Mouse (Mus musculus) limb, embryonic 13.5 days (tissue): ENCODE data around the gene Lypd4. TPM values are rescaled to one million over a fixed set of nuclear protein-coding genes. Genes with fewer than 3 reads are reported as not detected.
"Not testable (repeated sequence)": the region's sequence is repeated elsewhere in the genome, so short reads cannot be mapped to it uniquely, and the experiment has no call there.

ENCODE experiments used
- ATAC-seq: fragments of 200-750 bp; cut with Nextera tagmentation; 2 replicates; pipeline ENCODE4 v1.8.0; 2017; ENCODE audit warnings: low read depth, moderate number of reproducible peaks, moderate TSS enrichment; ENCODE audit not compliant: low FRiP score
- H3K27ac ChIP-seq: fragments of 300-500 bp; sonication (generic); 2 replicates; pipeline ENCODE4 v1.5.1; 2015; ENCODE audit warnings: inconsistent platforms, mild to moderate bottlenecking, moderate library complexity
- H3K27me3 ChIP-seq: fragments of 300-500 bp; sonication (generic); 2 replicates; pipeline ENCODE4 v1.6.1; 2015; ENCODE audit warnings: mild to moderate bottlenecking, inconsistent platforms
- H3K36me3 ChIP-seq: fragments of 300-500 bp; sonication (generic); 2 replicates; pipeline ENCODE4 v1.6.1; 2015; ENCODE audit warnings: inconsistent platforms, mild to moderate bottlenecking, moderate library complexity
- H3K4me1 ChIP-seq: fragments of 300-500 bp; sonication (generic); 2 replicates; pipeline ENCODE4 v1.6.1; 2015; ENCODE audit warnings: inconsistent platforms
- H3K4me2 ChIP-seq: fragments of 300-500 bp; sonication (generic); replicated peaks from 2 replicates; pipeline ENCODE4 v1.6.1; 2015; ENCODE audit warnings: inconsistent platforms, mild to moderate bottlenecking, moderate library complexity
- H3K4me3 ChIP-seq: fragments of 300-500 bp; sonication (generic); 2 replicates; pipeline ENCODE4 v1.5.1; 2015; ENCODE audit warnings: moderate library complexity, mild to moderate bottlenecking, inconsistent platforms
- H3K9ac ChIP-seq: fragments of 300-500 bp; sonication (generic); 2 replicates; pipeline ENCODE4 v1.6.1; 2015; ENCODE audit warnings: mild to moderate bottlenecking, inconsistent platforms
- H3K9me3 ChIP-seq: fragments of 300-500 bp; sonication (generic); 2 replicates; pipeline ENCODE4 v1.6.1; 2016; ENCODE audit warnings: inconsistent platforms
- WGBS: fragments of 180-500 bp; shearing (Covaris S2); methylation state at CpG from one replicate; pipeline ENCODE4 v1.1.7; 2015; 5-methylcytosine and 5-hydroxymethylcytosine counted together
- polyA plus RNA-seq: library from polyadenylated mRNA; unstranded; fragments of >200 nt; fragmentation: Nextera tagmentation; extraction: Ambion mirVana; gene quantifications from 2 replicates; pipeline ENCODE4 v1.2.1, GENCODE M21; 2015

The Lypd4 gene
- polyA plus RNA-seq, 1 experiment from 2014 or later, result not detected

GRCm38 (mm10) chr7:24840331-24840730 is 29.4 kb downstream of the Lypd4 start:
- Histone ChIP-seq H3K9ac (no peak overlapping the region), H3K4me3 (no peak overlapping the region), H3K27me3 (no peaks in the 10 kb centered on the region), H3K27ac (no peak overlapping the region), H3K4me2 (no peak overlapping the region), H3K4me1 (no peaks in the 10 kb centered on the region), H3K9me3 (no peaks in the 10 kb centered on the region), H3K36me3 (no peaks in the 10 kb centered on the region)
- ATAC-seq, result no peak
- 54% methylated on average over 3 of the region's 3 CpGs for WGBS

DNA sequence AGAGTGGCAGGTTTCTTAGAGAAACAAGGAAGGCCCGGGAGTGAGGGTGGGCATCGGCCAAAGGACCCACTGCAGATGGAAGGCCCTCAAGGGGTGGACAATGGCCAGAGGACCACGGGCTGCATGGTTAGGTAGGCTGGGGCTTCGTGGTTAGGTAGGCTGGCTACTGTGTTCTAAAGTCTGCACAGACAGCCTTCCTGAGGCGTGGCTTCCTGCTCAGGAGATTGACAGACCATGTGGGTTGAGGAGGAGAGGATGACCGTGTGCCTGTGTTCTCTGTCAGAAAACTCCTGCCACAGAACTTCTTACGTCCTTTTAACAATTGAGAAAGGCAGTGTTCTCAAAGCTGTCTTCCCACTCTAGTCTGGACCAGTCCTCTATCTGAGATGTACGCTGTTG is 30.3 kb downstream of the Lypd4 start:
- ATAC-seq, result no peak
- no peaks in the 10 kb centered on the region for H3K27me3 ChIP-seq
- 80% methylated on average over 8 of the region's 8 CpGs for WGBS
- no peak overlapping the region for H3K4me3 ChIP-seq
- H3K9ac ChIP-seq, result no peak overlapping the region
- no peak overlapping the region for H3K4me2 ChIP-seq
- H3K9me3 ChIP-seq, result no peaks in the 10 kb centered on the region
- H3K4me1 ChIP-seq, result no peaks in the 10 kb centered on the region
- no peak overlapping the region for H3K27ac ChIP-seq
- H3K36me3 ChIP-seq, result no peaks in the 10 kb centered on the region

GRCm38 (mm10) chr7:24838732-24839409 is 30.9 kb downstream of the Lypd4 start:
- H3K4me2 ChIP-seq, H3K36me3 ChIP-seq, H3K27ac ChIP-seq, H3K9ac ChIP-seq, H3K4me1 ChIP-seq, ATAC-seq, H3K27me3 ChIP-seq, H3K9me3 ChIP-seq, H3K4me3 ChIP-seq: not testable (repeated sequence)
- 67% methylated on average over 12 of the region's 13 CpGs for WGBS

- WGBS, result 91% methylated on average over 4 of the region's 4 CpGs
Measured at GRCm38 (mm10) chr7:24827181-24827580, 42.6 kb downstream of the Lypd4 start.

GRCm38 (mm10) chr7:24824452-24824851 is 45.3 kb downstream of the Lypd4 start:
- 73% methylated on average over 7 of the region's 7 CpGs for WGBS
- Histone ChIP-seq H3K9ac (no peak overlapping the region), H3K9me3 (no peaks in the 10 kb centered on the region; the same call in 1 of the 2 replicates), H3K4me3 (no peak overlapping the region), H3K4me2 (no peak overlapping the region), H3K27ac (no peak overlapping the region), H3K4me1 (no peaks in the 10 kb centered on the region), H3K27me3 (peaks cover 3% of the 10 kb centered on the region; the same call in 1 of the 2 replicates), H3K36me3 (no peaks in the 10 kb centered on the region)
- no peak for ATAC-seq

More at GRCm38 (mm10) chr7:24827181-24827580, 42.6 kb downstream of the Lypd4 start:
- H3K36me3 ChIP-seq, result no peaks in the 10 kb centered on the region
- H3K9ac ChIP-seq, result no peak overlapping the region
- H3K4me3 ChIP-seq, result no peak overlapping the region
- H3K9me3 ChIP-seq, result no peaks in the 10 kb centered on the region; the same call in none of the 2 replicates
- H3K27me3 ChIP-seq, result peaks cover 3% of the 10 kb centered on the region; the same call in 1 of the 2 replicates
- no peaks in the 10 kb centered on the region for H3K4me1 ChIP-seq
- no peak overlapping the region for H3K4me2 ChIP-seq
- H3K27ac ChIP-seq, result no peak overlapping the region
- no peak for ATAC-seq

- Histone ChIP-seq H3K27me3 (no peaks in the 10 kb centered on the region), H3K4me2 (no peak overlapping the region), H3K9ac (no peak overlapping the region), H3K36me3 (no peaks in the 10 kb centered on the region), H3K9me3 (no peaks in the 10 kb centered on the region; the same call in 1 of the 2 replicates), H3K27ac (no peak overlapping the region), H3K4me1 (no peaks in the 10 kb centered on the region), H3K4me3 (no peak overlapping the region)
- no peak; the same call in 1 of the 2 replicates for ATAC-seq
- 1% methylated on average over 3 of the region's 3 CpGs for WGBS
Measured at GRCm38 (mm10) chr7:24817502-24817901, 52.2 kb downstream of the Lypd4 start.

Other genes with a start within 250 kb of the Lypd4 start
- gene Lypd3, start 233.4 kb downstream of the Lypd4 start, polyA plus RNA-seq, result 7.9 and 10.2 TPM in 2 replicates
- not detected in 2 replicates for gene Tex101, start 193.3 kb downstream of the Lypd4 start, polyA plus RNA-seq
- gene BC049730, start 160.7 kb downstream of the Lypd4 start, polyA plus RNA-seq, result not detected in 2 replicates
- gene Gm4763, start 143.0 kb downstream of the Lypd4 start, polyA plus RNA-seq, result not detected in 2 replicates
- gene Cd177, start 109.6 kb downstream of the Lypd4 start, polyA plus RNA-seq, result not detected in 2 replicates
- gene Ceacam10, start 92.7 kb downstream of the Lypd4 start, polyA plus RNA-seq, result 0.39 TPM in 1 of 2 replicates, not detected in the other
- gene Gm9844, start 7.7 kb downstream of the Lypd4 start, polyA plus RNA-seq, result 19.5 and 23.9 TPM in 2 replicates
- gene Dmrtc2, start 116 bp upstream of the Lypd4 start, polyA plus RNA-seq, result not detected in 2 replicates
- 2,528 and 2,568 TPM in 2 replicates for gene Rps19, start 14.4 kb upstream of the Lypd4 start, polyA plus RNA-seq
- 0.45 and 0.86 TPM in 2 replicates for gene Cd79a, start 27.4 kb upstream of the Lypd4 start, polyA plus RNA-seq
- gene Arhgef1, start 33.0 kb upstream of the Lypd4 start, polyA plus RNA-seq, result 131 and 132 TPM in 2 replicates
- not detected in 2 replicates for gene Gm4881, start 74.6 kb upstream of the Lypd4 start, polyA plus RNA-seq
- 138 and 146 TPM in 2 replicates for gene Rabac1, start 102.8 kb upstream of the Lypd4 start, polyA plus RNA-seq
- 0.59 and 1.3 TPM in 2 replicates for gene Atp1a3, start 136.0 kb upstream of the Lypd4 start, polyA plus RNA-seq
- gene Grik5, start 202.4 kb upstream of the Lypd4 start, polyA plus RNA-seq, result 8.5 and 10.2 TPM in 2 replicates
- 36.3 and 37.8 TPM in 2 replicates for gene Zfp574, start 202.6 kb upstream of the Lypd4 start, polyA plus RNA-seq